Mouse (Mus musculus): Measurements from ENCODE around the gene Cog4.
"Not testable (repeated sequence)": the region's sequence is repeated elsewhere in the genome, so short reads cannot be mapped to it uniquely, and the experiment has no call there.

The Cog4 gene

DNA sequence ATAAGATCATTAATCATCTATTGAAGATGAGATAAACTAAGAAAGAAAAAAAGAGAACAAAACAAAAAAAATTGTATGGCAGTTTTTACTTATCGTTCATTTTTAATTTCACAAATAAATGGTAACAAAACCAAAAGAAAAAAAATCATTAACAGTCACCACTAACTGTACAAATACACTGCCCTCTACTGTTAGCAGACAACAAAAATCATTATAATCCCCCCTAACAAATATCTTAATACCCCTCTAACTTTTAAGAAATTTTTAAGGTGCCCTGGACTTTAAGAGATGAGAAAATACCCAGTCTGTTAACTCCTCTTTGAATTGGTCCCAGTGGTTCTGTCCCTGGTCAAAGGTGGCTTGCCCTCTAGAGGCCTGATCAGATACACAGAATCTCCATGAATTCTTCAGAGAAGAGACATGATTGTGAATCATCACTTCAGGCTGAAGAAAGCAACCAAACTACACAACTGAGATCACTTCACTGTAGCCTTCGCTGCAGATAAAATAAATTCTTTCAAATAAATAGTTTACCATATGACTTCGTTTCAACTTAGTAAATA lies 4.3 kb upstream of the Cog4 start:
- no peak for DNase-seq

DNA sequence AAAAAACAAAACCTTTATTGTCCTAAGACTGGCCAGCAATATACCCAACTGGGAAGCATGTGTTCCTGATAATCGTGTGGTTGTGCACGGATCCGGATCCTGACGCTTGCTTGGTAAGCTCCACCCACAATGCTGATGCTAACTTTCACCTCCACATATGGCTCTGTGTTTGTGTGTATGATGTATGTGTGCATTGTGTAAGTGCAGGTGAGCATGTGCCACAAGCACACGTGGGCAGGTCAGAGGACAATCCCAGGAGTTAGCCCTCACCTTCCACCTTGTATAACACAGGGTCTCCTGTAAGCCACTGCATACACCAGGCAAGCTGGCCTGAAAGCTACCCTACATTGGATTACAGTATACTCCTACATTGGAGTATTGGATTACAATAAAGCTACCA lies 3.2 kb upstream of the Cog4 start:
- DNase-seq = no peak

DNA sequence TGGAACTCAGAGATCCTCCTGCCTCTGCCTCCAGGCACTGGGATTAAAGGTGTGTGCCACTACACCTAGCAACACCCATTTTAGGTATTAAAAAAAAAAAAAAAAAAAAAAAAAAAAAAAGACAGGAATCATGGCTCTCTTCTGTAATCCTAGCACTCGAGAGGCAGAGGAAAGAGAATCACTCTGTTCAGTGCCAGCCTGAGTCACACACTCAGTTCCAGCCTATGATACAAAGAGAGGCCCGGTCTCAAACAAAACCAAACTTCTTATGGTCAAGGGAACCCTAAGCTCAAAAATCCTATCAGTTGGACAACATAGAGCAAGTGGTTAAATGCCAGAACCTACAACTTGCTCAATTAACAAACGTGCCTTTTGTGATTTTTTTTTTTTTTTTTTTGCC lies 1.5 kb upstream of the Cog4 start:
- DNase-seq = no peak

DNA sequence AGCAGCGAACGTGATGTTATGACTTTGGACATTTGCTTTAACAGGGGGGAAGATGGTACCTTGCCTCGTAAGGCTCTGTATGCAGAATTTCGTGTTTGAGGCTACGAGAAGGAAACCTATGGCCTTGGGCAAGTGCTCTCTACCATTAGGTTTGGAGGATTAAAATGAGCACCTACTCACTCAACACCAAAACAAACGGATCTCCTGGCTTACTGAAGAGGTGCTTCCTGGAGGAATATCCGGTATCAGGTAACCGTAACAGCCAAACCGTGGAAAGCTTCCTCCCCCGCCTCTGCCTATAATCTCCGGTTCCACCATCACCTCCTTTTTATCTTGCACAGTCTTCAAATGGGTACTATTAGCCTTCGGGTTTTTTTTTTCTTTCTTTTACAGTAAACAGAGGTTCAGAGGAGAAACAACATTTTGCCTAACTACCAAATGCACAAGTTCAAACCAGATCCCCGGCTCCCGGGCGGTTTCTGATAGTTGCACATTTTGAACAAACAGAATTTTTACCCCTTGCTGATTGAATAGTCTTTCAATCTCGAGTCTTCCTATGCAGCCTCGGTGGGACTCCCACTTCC lies 487 bp upstream of the Cog4 start:
- no peak for DNase-seq

DNA sequence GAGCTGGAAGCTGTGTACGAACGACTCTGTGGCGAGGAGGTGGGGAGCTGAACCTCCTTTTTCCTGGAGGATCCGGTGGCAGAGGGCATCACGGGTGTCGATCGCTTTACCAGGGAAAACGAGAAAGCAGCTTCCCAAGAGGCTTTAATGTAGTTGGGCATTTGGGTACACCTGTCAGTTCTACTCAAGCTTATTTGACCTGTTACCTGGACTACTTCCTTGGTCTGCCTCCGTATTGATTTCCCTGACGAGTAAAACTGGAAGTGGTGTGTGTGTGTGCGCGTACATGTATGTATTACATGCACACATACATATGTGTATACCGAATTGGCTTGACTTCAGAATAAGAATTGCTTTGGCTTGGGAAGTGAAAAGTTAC lies 760 bp downstream of the Cog4 start:
- no peak for DNase-seq

DNA sequence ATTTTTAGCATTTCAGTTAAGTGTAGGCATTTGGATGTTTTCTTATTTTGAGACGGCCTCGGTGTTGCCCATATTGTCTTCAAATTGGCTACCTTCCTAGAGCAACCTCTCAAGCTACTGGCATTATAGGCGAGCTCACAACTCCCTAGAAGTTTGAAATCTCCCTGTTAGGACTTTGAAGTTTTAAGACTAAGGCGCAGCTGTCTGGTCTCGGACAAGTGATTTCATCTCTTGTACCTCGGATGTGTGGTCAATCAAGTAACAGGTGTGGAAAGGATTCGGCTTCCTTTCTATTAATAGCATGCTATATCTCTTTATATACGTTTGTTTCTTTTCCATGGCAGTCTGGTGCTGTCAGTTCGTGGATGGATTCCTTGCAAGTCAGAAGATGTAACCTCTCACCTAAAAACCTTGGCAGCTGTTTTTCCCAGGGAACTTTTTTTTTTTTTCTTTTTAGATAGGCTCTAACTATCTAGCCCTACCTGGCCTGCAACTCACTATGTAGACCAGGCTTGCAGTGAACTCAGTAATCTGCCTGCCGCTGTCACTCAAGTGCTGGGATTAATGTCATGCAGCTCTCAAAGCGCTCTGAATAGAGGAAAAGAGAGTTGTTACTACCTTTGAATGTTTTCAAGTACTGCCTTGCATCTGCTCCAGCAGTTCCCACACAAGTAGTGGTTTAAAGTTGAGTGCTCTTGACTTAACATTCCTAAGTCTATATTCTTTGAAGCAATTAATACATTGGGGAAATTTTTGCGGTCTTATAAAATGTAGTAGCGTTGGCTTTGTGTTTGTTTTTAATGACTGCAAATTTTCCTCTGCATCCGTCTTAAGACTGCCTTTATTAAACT lies 1.5 kb downstream of the Cog4 start:
- no peak for DNase-seq

DNA sequence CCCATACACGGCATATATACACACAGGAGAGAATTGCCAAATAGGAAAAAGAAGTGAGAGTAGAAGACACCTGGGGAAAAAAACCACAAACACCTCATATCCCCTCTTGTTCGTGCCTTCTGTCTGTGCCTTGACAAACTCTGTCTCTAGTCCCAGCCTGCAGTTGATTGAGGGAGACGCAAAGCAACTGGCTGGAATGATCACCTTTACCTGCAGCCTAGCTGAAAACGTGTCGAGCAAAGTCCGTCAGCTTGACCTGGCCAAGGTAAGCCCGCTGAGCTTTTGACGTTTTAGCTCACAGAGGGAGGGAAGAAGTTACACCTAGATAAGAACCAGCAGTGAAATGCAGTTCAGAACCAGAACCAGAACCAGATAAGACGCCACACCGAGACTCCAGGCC lies 4.8 kb downstream of the Cog4 start:
- DNase-seq = no peak

DNA sequence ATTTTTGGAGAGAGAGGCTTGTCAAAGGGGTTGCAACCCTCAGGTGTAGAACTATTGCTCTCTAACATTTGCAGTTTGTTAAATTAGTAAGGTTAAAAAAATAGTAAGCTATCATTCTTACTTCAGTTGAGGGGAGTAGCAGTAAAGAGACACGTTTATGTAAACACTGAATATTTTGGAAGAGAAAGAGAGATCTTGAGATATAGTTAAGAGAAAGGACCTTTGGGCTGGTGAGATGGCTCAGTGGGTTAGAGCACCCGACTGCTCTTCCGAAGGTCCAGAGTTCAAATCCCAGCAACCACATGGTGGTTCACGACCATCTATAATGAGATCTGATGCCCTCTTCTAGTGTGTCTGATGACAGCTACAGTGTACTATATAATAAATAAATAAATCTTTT lies 9.7 kb downstream of the Cog4 start:
- DNase-seq = not testable (repeated sequence)

DNA sequence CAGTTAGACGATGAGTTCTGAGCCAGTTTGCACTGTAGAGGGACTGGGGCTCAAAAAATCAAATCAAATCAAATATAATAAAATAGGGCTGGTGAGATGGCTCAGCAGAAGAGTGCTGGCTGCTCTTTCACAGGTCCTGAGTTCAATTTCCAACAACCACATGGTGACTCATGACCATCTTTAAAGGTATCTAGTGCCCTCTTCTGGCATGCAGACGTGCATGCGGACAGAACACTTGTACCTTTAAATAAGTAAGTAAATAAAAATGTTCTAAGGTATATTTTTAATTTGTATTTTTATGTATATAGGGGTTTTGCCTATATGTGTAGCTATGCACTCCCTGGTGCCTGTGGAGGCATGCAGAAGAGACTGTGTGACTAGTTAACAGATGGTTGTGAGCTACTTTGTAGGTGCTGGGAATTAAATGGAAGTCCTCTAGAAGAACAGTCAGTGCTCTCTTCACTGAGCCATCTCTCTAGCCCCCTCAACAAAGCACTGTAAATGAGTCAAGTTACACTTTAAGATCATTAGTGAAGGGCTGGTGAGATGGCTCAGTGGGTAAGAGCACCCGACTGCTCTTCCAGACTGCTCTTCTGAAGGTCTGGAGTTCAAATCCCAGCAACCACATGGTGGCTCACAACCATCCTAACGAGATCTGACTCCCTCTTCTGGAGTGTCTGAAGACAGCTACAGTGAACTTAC lies 10.5 kb downstream of the Cog4 start:
- DNase-seq = no peak

DNA sequence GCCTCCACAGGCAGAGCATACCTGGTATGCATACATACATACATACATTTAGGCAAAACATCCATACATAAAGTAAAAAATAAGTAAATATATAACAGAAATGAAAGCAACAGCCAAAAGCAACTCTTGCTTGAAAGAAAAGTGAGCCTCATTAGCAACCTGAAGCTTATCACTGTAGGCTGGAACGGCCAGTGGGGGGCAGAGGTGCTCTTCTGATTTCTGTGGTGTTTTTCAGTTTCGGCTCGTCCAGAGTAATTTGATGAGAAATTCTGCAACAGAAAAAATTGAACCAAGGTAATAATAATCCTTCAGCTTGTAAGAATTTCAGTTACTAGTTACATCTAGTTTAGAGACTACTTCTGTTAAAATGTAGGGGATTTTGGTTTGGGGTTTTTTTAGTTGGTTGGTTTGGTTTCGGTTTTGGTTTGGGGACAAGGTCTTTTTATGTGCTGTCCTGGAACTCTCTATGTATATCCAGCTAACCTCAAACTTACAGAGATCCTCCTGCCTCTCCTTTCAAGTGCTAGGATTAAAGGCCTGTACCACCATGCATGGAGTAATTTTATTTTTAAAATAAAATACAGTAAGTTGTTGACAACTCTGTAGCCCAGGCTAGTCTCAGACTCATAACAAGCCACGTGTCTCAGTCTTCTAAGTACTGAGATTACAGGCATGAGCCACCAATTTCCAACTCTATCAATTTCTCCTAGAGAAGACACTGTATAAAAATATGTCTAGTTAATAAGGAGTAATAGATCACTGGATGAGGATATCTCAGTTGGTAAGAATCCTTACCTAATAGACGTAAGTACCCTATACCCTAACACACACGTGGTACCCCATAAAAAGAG lies 13.5 kb downstream of the Cog4 start:
- DNase-seq = no peak

DNA sequence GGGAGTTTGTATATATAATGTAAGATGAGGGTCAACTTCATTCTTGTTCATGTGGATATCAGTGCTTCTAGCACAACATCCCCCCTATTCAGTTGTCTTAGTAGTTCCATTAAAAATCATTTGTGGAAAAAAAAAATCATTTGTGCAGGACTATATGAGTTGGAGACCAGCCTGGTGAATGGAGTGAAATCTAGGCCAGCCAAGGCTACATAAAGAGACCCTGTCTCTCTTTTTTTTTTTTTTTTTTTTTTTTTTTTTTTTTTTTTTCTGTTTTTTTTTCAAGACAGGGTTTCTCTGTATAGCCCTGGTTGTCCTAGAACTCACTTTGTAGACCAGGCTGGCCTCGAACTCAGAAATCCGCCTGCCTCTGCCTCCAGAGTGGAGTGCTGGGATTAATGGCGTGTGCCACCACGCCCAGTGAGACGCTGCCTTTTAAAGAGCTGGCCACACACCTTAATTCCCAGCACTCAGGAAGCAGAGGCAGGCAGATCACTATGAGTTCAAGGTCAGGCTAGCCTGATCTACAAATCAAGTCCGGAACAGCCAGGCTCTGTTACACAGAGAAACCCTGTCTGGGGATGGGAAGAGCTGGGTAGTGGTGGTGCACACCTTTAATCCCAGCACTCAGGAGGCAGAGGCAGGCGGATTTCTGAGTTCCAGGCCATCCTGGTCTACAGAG lies 15.1 kb downstream of the Cog4 start:
- not testable (repeated sequence) for DNase-seq

DNA sequence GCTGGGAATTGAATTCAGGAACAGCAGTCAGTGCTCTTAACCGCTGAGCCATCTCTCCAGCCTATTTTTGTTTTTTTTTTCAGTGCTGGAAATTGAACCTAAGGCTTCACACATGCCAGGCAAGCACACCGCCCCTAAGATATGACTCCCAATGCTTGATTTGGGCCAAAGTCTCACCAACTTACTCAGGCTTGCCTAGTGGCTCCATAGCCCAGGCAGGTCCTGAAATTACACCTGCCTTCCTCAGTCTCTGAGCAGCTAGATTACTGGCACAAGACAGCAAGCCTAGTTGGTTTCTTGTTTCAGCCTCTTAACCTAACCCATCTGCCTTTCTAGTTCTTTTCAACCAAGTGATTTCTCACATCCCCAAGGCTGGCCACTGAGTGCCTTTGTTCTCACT lies 24.1 kb downstream of the Cog4 start:
- no peak for DNase-seq

DNA sequence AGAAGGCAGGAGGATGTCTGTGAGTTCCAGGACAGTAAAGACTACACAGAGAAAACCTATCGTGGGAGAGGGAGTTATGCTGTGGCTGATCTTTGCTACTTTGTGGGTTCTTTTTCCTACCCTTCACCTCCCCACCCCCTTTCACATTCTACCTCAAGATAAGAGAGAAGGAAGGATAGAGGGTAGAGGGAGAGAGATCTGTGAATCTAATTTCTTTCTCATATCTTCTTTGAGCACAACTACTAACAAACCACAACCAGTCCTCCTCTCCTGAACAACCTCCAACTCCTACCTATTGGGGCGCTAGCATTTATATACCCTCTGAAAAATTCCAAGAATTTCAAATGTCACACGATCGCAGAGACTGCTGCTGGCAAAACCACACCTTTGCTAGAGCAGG lies 31.5 kb downstream of the Cog4 start:
- no peak for DNase-seq

DNA sequence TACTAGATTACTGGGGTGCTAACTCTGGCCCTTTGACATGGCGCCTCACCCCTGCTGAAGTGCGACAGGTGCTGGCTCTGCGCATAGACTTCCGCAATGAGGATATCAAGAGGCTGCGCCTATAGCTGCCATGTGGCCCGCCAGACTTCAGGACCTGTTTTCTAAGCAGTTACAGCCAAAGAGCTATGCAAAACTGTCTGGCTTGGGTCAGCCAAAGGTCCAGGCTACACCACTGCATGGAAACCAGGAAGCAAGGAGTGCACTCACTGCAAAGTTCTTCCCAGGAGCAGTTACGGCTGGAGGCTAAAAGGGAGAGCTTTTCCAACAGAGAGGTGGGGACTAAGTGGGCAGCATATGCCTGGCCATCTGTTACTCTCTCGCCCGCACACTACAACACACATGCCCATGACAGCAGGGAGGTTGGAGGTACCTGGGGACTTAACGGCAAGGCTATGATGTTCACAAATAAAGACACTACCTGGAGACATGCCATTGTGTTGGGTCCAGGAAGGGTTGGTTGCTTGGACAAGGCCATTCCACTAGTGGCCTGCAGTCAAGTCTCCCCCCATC lies 35.4 kb downstream of the Cog4 start:
- peak; percentile 50 for DNase-seq

DNA sequence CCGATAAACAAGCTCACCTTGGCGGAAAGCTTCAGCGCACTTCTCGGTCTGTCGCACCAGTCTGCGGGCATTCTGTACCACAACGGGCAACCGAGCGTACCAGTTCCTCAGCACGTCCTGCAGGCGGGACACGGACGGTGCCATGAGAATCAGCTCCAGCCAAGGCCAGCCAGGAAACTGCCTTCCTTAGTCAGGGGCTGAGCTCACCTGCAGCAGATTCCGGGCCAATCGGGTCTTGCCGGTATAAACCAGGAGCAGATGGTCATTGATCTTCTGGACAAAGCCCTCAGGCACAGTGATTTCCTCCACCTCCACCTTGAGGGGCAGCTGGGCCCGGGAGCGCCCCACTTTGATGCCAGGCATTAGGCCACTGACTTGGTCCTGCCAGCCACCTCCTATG lies 37.4 kb downstream of the Cog4 start:
- no peak for DNase-seq

DNA sequence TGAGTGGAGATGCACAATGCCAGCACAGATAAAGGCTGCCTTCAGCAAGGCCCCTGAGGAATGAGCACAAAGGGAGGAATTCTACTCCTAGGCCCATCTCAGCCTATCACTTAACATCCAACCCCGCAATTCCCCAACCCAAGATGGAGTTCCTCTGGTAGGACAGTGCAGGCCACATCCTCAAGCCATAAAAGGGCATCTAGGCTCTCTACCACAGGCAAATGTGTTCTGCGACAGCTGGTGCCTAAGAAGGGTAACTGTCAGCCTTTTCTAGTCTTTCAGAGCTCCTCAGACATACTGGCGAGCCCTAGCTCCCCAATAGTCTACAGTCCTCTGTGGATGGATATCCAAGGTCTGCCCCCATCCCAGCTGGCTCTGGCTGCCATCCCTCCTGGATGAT lies 40.2 kb downstream of the Cog4 start:
- no peak for DNase-seq

DNA sequence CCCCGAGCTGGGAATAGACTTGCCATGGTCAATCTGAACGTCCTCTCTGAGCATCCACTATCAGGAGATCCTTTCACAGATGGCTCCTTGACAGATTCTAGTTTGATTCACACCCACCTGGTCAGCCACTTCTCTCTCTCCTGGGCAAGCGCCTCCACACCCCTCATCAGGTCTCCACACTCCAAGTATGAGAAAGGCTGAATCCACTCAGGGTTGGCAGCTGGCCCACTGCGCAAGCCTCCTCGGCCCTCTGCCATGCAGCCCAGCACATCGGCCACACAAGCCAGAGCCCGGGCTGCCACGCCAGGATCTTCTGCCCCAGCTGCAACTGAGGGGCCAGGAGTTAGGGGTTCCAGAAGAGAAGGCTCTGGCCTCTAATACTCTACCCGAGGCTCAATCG lies 41.2 kb downstream of the Cog4 start:
- no peak for DNase-seq

DNA sequence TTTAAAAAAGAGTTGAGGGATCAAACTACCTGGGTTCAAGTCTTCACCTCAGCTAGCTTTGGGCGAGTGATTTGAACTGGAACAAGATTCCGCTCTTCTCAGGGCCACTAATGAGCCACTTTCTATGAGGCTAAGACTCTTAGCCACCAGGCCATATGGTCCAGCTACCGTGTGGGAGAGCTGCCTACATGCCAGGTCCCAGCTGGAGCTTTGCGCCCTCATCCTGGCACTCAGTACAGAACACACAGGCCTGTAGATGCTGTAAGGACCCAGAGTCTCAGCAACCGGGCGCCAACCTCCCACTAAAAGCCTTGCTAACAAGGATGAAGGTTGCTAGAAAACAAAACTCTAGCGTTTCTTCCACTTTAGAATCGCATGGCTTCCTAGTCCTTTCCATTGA lies 42.0 kb downstream of the Cog4 start:
- DNase-seq = no peak

DNA sequence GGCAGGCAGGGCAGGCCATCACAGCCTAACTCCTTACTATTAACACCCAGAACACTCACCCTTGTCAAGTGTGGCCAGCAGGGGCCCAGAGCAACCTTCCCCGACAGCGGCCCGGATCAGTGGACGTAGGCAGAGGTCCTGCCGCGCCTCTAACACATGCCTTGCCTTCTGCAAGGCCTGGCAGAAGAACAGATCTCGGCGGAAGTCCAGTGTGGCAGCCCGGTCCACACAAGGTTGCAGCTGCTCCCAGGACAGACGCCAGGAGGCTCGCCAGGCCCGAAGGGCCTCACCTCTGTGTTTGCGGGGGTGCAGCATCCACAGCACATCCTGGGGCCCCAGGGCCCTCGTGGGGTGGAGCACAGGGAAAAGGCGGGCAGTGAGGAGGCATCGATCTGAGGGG lies 42.5 kb downstream of the Cog4 start:
- no peak for DNase-seq

DNA sequence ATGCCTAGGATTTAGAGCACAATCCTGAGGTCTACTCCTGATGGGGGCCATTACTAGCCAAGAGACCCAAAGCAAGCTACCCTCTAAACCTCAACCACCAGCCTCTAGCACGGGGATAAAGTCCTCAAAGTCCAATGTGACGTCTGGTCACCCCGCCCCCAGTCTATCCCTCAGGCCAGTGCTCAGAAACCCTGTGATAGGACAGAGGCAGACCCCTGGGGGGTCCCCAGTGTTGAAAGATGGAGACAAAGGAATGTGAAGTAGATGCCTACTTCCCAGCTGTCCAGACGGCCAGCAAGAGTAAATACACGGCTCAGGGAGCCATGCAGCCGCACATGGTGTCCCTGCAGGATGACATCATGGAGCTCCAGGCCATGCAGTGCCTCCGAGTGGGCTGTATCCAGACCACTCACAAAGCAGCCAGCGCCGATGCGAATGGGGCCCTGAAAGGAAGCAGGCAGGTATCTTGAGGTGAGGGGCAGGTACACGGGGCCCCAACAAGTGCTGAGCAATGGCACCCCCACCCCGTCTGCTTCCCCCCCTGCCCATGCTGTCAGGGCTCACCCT lies 43.6 kb downstream of the Cog4 start:
- no peak for DNase-seq

DNA sequence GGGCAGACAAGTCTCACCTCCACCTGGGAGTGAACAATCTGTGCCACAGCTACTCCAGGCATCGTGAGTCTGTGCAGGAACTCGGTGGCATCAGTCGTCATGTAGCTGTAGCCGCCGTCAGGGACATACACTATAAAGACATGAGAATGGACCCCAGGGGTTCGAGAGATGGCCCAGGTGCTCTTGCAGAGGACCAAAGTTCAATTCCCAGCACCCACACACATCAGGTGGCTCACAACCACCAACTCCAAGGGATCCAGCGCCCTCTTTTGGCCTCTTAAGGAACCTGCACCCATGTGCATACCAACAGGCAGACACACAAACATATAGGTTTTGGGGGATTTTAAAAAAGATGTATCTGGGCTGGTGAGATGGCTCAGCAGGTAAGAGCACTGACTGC lies 45.6 kb downstream of the Cog4 start:
- DNase-seq = no peak

DNA sequence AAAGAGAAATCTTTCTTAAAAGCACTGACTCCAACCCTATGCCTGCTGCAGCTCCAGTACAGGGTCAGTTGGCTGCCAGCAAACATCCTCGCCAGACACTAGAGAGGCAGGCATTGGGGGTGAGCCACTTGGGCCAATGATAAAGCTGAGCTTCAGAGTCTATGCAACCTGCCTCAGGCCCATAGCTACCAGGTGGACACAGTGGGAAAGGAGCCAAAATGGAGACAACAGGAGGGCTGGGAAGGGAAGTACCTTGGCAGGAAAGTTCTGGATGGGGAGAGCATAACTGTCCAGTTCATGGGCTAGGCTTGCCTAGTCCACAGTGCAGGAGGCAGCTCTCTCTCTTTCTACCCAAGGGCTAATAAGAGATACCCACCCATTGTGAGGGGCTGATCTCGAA lies 46.5 kb downstream of the Cog4 start:
- no peak for DNase-seq

All from right cerebral cortex, adult 18-20 months (tissue).